Mouse (Mus musculus) spleen, adult 12 weeks (tissue): ENCODE data around the gene Tmem109.

Source experiments
- DNase-seq: peaks from one replicate; pipeline ENCODE4 v3.0.0; 2022; ENCODE audit warnings: low spot score

Tmem109 gene

DNA sequence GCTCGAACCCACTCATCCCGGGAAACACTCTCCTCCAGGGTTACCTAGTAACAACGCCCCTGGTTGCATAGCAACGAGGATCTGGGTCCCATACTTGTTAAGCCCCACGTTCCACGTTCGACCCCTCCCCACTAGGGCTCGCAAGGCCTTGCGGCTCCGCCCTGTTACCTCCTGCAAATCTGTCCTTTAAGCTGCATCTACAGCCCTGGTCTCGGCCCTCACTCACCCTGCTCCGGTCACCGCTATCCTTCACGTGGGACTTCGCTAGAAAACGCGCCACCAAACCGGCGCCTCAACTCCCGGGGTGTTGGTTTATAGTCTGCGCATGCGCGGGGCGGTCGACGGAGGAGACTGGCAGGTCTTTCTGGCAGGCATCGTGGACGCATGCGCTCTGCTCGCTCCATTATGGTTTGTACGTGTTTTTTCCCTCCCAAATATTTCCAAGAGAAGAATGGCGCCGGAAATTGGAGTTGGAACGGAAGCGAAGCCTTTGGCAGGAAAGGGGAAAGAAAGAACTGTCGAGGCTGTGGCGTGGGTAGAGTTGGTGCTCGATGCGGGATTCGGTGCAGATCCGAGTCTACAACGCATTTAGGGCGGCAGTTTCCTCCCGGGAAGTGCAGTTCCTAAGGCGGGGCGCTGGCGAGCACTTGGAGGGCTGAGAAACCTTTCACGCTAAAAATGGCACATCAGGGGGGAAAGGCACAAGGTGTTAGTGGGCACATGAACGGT is at the start of gene Tmem109:
TSS of gene Tmem109 (minus strand) at position 576 of the 729 bp plus-strand sequence.
- peak; percentile 82 for DNase-seq

DNA sequence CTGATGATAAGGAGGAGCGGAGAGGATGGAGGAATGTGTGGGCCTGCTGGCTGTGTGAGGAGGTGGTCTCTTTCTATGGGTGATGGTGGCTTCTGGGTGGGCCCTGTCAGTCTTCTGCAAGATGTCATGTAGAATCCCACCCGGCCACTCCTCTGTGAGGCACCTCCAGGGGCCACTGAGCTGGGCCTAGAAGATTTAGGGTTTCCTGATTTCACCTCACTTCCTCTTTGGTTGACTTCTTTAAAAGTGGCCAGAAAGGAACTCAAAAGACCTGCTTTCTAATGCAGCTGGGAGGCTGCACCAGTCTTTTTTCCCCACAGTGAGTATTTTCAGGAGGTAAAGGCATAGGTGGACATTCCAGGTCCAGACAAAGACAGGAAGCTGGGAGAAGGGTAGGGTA is 48.8 kb upstream of the Tmem109 start:
- DNase-seq: no peak

DNA sequence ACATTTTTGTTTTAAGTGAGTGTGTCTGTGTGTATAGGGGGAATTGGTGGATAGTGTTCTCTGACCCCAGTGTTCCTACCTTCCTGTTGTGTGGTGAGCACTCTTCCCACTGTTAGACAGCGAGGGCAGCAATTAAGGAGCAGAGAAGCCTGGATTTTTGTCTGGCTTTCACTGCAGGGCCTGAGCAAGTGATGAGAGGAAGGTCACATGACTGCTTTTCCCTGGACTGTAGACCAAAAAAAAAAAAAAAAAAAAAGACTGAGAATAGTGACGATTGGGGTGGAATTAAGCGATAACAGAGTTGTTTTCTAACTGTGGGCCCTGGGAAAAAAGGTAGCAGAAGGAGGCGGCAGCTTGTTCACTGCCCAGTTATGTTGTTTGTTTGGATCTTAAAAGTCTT is 44.9 kb upstream of the Tmem109 start:
- DNase-seq: no peak

DNA sequence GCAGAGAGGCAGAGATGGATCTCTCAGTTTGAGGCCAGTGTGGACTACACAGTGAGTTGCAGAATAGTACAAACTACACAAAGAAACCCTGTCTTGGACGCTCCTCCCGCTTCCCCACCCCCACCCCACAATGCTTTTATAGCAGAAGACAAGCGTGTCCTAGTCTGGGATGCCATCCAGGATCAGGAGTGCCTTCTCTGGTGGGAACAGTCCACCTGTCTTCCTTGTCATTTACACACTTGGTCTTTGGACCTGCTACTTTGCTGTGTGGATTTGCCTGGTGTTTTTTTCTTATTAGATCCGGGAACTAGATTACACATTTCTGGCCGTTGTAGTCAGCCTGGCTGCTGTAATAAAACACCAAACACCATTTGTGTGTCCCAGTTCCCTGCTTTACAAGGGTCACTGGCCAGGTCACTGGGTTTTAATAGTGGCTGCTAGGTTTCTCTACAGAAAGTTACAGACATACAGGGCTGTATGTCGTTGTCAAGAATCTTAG is 44.4 kb upstream of the Tmem109 start:
- DNase-seq: no peak

DNA sequence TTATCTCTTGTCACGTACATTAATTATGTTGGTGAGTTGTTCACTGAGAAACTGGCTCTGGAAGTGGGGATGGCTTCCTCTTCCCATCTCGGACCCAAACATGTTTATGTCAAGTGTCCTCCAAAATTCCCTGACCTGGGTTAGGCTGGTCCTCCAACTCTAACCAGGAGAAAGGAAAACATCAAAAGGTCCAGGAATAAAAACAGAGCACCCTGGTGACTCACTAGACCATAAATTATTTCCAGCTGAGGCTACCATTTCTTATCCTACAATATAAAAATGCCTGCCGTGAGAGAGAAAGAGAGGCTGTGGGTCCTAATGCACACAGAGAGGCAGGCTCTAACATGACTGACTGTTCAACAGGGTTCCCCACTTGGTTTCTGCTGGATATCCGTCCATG is 42.4 kb upstream of the Tmem109 start:
- no peak for DNase-seq

DNA sequence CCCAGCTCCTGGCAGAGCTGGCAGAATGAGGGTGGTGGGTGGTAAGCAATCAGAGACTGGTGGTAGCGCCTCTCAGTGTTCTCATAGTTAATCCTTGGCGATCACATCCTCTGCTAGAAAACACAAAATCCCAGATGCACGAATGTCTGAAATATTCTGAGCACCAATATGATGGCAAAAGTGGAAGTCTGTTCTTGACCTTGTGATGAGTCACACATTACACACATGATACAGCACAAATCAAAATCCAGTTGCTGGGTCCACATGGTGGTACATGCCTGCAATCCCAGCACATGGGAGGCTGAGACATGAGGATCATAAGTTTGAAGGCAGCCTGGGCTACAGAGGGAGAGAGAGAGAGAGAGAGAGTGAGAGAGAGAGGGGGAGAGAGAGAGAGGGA is 39.3 kb upstream of the Tmem109 start:
- DNase-seq: no peak

DNA sequence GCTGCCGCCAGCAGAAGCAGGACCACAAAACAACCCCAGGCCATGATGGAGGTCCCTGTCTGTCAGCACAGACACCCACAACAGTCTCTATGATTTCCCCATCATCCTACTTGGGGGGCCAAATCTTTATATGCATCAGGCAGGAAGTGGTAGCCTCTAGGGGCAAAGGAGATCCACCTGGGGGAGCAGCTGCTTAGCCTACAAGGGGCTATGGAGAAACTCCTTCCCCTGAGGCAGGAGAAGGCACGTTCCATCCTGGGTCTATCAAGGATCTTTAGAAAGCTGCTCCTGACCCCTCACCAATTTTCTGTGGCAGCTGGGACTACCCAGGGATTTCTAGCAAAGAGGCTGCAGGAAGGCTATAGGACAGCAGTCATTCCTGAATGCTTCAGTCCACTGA is 38.7 kb upstream of the Tmem109 start, which contains the start of gene Zp1:
TSS of gene Zp1 (minus strand) at position 101 of the 400 bp plus-strand sequence.
- no peak for DNase-seq

DNA sequence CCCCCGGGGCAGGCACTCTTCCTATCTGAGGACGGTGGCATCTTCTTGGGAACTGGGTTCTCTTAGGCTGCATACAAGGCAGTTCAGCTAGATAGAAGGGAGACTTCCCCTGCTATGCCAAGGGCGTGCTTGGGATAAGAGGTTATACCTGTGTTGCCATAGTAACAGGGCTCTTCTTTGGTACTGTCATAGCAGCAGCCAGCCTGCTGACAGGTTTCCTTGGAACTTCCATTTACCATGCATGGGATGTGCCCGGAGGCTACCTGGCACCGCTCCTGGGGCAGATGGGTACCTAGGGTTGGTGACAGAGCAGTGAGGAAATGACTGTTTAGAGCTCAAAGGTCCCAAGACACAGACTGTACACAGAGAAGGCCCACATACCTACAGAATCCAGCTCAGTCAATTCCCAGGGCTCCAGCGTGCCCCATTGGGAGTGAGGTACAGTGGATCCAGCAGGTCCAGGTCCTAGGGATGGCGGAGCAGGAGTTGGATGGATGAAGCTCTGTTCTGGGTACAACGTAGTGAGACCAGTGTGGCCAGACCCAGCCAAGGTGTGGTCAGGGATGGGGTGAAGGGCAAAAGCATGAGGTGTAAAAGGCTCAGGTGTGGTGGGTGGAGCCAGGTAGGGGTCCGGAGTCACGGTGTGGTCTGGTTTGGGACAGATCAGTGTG is 36.7 kb upstream of the Tmem109 start:
- DNase-seq: no peak

DNA sequence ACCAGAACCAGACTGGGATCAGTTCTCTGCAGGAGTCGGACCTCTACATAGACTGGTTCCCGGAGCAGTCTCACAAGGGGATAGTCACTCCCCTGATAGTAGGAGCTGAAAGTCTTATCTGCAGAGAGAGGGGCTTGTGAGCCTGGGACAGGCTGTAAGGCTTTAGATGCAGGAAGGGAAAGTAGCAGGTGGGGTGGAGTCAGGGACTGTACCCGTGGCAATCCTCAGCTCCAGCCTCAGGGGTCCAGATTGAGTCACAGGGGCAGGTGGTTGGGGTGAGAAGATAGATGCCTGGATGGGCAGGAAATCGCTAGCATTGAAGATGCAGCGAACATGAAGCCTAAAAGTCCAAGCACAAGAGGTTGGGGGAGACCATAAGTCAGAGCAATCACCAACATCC is 34.7 kb upstream of the Tmem109 start:
- DNase-seq: no peak

DNA sequence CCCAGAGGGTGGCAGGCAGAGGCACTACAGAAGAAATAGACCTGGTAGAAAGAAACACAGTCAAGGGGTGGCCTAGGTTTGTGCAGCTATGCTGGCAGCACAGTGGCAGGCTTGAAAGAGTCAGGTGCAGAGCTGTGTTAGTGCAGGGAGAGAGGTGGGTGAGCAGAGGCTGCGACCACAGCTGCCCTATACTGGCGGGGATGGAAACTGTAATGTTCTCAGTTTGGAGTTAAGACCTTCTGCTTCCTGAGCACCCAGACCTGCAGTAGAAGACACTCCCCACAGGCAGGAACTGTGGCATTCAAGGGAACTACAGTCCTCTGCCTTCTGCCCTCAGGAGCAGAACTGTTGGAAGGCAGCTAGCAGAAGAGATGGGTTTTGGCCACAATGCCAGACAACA is 33.1 kb upstream of the Tmem109 start:
- DNase-seq: no peak

DNA sequence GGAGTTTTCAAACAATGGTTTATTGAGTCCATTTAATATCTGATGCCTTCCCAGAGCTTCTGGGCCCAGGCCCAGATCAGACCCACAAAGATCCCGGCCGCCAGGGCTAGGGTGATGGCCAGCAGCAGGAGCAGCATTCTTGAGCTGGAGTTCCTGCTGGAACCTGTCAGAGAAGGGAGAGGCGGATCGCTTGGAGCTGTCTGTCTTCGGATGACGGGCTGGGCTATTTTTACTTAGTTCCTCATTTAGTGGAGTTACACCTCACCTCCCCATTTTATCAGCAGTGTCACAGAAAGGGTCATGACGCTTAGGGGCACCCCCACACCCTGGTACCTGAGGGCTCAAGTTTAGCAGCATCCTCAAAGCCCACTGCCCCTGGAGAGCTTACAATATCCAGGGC is 32.5 kb upstream of the Tmem109 start:
- DNase-seq: no peak

DNA sequence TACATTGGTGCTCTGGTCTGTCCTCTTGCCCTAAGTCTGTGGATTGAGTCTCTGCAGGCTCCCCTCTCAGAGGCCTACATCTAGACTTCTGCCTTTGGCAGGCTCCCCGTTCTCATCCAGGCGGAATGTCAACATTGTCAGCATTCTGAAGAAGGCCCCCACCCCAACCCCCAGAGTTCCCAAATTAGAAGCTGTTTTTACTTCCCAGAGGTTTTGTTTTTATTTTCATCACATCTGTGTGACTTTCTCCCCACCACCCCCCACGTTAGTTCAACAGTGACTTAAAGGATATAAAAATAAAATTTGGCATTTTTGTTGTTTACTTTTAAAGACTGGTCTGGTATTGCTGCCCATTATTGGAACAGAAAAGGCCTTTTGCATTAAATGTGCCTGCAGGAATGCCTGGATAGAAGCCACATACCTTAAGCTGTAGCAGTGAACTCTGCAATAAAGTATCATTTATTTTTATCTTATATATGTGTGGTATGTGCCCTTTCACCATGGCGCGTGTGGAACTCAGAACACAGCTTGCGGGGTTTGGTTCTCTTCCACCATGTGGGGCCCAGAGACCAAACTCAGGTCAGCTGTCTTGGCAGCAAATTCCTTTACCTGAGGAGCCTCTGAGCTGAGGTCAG is 27.4 kb upstream of the Tmem109 start:
- DNase-seq: no peak

DNA sequence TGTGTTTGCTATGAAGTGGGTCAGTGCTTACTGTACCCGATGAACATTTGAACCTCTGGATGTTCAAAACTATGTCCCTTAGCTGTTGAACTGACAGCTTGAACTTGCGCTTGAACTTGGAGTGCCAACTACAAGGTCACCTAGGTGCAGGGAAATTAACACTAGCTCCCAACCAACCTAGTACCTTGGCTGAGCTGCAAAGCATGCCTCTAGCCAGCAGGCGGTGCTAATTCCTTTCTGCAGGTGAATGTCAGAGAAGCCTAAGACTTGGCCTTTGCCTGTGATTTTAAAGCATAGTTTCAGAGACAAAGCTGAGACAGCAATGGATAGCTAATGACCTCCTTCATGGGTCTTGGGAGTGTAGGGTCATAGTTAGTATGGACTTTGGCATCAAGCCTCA is 26.1 kb upstream of the Tmem109 start:
- no peak for DNase-seq

DNA sequence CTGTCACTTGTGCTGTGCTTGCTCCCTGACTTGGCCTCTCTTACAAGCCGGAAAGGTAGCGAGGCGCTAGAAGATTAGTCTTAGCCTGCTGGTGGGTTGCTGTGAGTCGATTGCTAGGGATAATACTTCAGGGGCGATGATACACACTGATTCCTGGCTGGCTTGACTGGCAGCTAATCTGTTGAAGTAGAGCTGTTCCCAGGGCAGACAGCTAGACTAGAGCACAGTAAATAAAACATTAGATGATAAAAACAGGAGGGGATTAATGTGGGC is 23.9 kb upstream of the Tmem109 start:
- no peak for DNase-seq

DNA sequence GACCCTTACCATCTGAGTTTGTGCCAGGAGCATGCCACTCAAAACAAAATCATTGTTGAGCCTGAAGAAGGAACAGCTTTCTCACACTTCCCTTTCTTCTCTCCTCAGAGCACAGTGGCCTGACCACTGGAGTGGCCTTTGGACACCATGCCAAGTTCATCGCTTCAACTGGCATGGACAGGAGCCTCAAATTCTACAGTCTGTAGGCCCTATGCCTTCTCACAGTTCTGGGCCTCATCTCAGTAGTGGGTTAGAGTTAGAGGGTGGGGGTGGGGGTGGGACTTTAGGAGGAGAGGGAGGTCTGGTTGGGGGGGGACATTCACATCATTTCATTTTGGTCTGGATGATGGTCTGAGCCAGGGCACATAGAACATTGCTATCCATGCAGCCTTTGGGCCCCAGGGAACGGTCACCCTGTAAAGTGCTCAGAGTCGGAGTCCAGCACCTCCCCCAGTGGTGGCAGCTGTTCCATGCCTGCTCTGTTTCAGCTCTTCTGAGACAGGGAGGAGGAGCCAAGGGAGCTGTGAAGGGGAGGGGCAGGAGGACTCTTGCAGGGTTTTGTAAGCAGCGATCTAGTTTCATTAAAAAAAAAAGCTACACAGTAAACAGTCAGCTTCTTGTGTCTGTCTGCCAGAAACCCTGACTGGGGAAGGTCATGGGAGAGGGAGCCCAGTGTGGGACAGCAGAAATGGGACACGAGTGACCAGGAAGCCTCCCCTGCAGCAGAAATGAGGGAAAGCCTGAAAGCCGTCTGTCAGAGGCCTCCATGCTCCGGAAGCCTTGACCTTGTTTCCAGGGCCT is 23.3 kb upstream of the Tmem109 start:
- no peak for DNase-seq

DNA sequence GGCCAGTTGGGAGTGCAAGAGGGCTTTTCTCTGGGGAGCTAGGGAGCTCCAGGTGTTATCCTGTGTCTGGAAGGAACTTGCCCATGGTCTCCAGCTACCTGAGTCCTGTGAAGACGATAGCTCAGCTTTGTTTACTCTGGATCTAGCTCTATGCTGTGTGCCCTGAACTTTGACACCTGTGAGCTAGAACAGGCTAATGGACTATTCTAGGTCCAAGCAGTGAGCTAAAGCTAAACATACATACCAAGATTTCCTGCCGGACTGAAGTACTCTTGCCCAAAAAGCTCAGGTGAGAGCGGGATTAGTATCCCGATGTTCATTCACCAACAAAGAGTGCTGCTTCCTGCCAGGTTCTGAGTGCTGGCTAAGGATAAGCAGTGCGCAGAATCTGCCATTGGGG is 22.7 kb upstream of the Tmem109 start:
- DNase-seq: no peak

DNA sequence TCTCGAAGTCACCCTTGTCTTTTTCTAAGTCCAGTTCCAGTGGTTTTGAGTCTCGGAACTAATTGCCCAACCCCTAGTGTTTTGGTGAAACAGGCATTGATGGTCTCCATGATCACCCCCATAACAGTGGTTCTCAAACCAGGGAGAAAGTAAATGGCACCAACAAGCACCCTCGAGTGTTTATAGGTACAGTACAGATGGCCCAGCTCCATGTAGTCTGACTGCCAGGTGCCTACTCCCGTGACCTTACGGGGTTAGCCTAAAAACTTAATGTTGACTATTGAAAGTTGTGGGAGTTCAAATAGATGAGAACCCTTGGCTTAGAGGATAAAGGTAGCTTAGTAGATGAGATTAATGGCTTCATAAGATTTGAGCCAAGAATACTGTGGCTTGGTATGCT is 19.2 kb upstream of the Tmem109 start:
- DNase-seq: no peak

DNA sequence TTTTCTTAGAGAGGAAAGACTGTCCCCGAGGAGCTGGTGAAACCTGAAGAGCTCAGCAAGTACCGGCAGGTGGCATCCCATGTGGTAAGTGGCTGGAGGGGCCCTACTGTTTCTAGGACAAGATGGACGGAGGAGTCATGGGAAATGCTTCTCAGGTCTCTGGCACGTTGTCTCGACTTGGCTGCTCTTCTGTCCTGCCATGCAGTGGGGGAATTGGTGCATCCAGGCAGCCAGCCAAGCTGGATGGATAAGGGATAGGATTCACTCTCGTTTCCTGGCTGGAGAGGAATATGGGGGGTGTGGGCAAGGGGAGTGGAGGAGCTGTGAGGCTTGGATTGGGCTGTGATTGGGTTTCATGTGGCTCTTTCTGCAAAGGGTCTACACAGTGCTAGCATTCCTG is 18.5 kb upstream of the Tmem109 start:
- DNase-seq: no peak

DNA sequence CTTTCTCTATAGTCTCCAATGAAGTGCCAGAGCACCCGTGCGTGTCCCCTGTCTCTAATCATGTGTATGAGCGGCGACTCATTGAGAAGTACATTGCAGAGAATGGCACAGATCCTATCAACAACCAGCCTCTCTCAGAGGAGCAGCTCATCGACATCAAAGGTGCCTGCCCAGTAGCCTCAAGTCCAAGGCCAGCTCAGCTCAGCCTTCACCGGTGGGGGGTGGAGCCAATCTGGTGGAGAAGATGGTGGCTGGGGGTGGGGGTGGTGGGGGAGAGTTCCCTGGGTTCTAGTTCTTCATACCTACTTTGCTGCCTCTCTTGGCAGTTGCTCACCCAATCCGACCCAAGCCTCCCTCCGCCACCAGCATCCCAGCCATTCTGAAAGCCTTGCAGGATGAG is 15.7 kb upstream of the Tmem109 start:
- DNase-seq: no peak

DNA sequence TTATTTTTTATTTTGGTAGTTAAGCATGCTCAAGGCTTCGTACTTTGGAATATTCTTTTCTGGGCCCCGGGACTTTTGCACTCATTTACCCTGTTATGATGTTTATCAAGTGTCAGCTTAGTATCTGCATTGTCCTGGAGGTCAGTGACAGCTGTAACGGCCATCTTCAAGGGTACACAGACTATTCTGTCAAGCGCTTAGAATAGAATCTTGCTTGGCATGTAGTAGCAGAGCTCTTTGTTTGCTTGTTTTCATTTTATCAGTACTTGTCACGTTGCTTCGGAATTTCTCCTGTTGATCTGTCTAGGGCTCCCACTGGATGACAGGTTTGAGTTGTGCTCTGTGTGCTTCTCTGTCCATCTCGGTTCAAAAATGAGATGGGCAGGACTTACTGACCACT is 15.0 kb upstream of the Tmem109 start:
- DNase-seq: no peak

DNA sequence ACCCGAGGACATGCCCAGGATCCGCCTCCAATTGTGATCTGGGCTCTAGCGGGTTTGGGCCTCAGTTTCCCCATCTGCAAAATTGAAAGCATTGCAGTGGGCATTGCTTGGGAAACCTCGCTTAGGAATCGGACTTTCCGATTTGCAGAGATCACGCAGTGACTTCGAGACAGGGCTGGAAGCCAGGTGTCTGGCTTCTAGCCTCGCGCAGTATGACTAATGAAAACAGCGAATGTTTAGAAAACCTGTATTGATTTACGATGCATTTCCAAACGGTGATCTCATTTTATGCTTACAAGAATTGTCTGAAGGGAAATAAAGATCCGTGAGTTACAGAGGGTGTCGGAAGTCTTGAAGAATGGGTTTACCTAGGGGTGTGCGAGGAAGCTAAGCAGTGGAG is 13.9 kb upstream of the Tmem109 start:
- DNase-seq: no peak

DNA sequence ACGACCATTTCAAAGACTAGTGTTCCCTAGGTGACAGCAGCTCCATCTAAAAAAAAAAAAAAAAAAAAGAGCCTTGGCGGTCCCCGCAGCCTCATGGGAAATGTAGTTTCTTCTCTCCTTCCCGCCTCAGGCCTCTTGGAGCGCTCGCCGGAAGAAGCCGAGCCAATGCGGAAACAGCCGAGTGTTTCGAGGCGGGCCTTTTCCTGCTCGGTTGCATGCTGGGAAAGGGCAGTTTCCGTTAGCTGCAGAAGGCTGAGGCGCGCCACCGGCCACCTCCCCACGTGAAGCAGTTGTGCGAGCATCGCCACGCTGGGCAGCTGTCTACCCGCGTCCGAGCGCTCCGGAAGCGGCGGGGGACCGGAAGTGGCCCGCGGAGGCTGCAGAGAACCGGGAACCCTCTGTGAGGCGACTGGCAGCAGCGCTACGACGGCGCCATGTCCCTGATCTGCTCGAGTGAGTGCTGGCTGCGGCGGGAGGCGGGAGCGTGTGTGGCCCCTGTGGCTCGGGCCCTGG is 13.3 kb upstream of the Tmem109 start, which contains the start of gene Prpf19:
TSS of gene Prpf19 (plus strand) at position 216 of the 513 bp plus-strand sequence.
- peak; percentile 94 for DNase-seq
